Mouse (Mus musculus): Measurements from ENCODE around the gene A930004D18Rik. TPM values are rescaled to one million over a fixed set of nuclear protein-coding genes. Genes with fewer than 3 reads are reported as not detected.

The A930004D18Rik gene
- total RNA-seq, 2 experiments from 2014 or later: not detected

Other genes starting within 250 kb of the A930004D18Rik start
- gene H2al2a, start 40.8 kb downstream of the A930004D18Rik start, total RNA-seq (2015; ENCODE audit: low replicate concordance): not detected in 2 replicates
- not detected in 2 replicates for gene H2al2a, start 40.8 kb downstream of the A930004D18Rik start, total RNA-seq (2017; ENCODE audit: low replicate concordance)
- gene Skida1, start 11.3 kb upstream of the A930004D18Rik start, total RNA-seq (2015; ENCODE audit: low replicate concordance): not detected in 2 replicates
- 0.42 and 0.51 TPM in 2 replicates for gene Skida1, start 11.3 kb upstream of the A930004D18Rik start, total RNA-seq (2017; ENCODE audit: low replicate concordance)
- 20.8 and 27.4 TPM in 2 replicates for gene Mllt10, start 17.5 kb upstream of the A930004D18Rik start, total RNA-seq (2015; ENCODE audit: low replicate concordance)
- gene Mllt10, start 17.5 kb upstream of the A930004D18Rik start, total RNA-seq (2017; ENCODE audit: low replicate concordance): 18.1 and 18.3 TPM in 2 replicates